Mouse (Mus musculus) fat pad, adult 2 months (tissue): ENCODE data around the gene Bpifa5.

Source experiments
- DNase-seq: peaks from one replicate; pipeline ENCODE4 v3.0.0-alpha.2; 2011; ENCODE audit warnings: low read depth, low spot score; ENCODE audit errors: extremely low read depth

The Bpifa5 gene

DNA sequence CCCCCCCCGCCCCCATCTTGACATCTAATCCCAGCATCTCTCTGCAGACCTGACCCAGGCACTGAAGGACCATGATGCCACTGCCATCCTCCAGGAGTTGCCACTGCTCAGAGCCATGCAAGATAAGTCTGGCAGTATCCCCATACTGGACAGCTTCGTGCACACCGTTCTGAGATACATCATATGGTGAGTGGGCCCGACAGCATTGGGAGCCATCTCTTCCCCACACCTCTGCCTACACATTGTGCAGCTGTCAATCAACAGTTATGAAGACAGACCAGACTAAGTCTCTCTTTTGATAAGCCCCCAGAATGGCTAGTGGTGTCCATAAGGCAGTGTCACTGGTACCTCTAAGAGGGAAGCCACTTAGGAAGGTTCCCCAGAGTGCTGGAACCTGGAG, 42.2 kb downstream of the Bpifa5 start:
- no peak for DNase-seq

DNA sequence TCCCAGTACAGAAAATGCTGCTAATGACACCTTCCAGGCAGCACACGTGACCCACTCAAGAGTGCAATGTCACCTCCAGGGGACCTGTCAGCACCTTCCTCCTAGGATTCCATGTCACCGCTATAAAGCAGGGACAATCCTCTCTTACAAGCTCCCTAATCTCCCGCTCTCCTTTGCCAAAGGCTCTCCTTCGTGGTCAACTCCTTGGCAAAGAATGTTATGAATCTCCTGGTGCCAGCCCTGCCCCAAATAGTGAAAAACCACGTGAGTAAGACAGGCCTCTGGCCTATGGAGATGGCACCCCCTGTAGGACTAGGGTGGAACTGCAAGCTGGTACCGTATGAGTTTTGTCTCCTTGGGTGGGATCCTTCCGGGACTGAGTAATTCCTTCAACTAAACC, 44.5 kb downstream of the Bpifa5 start:
- no peak for DNase-seq

DNA sequence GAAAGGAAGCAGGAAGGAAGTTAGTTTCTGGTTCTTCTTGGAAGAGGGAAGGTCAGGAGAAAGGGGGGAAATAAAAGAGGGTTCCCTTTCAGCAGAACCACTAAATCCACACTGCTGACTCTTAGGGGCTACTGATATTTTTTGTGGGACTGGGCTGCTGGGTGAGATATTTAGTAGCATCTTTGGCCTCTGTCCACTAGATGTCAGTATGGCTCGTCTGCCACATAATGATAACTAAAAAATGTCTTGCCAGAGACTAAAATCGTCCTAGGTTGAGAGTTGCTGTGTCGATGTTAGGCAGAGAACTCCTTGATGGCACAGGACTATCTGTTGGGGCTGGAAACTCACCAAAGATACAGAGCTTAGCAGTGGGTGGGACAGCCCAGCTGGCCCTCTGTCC, 46.7 kb downstream of the Bpifa5 start:
- no peak for DNase-seq

DNA sequence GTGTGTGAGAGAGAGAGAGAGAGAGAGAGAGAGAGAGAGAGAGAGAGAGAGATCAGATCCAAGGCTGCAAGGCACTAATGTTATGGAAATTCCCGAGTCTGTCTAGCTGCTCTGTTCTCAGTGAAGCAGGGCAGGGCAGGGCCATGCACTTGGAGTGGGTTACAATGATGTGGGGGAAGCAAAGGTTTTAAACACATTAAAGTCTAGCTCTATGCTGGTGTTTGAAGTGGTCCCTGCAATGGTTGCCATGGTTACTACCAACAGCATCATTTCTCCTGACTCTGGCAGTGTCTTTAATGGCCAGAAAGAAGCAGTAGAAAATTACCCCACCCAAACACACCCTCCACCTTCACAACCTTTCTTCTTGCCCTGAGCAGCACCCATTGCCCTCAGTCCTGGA, 48.7 kb downstream of the Bpifa5 start:
- DNase-seq: no peak

DNA sequence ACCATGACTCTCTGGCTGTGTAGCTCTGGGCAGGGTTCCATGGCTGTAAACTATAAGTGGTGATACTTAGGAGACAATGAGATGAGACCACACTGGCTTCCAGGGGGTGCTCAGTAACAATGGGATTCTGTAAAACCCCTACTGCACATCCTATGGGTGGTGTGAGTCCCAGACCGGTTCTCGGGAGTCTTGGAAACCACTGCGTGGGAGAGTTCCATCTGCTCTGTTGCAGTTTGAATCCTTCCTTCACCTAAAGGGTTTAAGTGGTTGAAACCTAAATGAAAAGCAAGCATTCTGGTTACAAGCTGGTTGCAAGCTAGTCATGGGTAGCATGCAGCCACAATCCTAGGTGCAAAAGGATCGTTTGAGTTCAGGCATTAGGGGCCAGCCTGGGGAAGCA, 49.5 kb downstream of the Bpifa5 start:
- DNase-seq: no peak

DNA sequence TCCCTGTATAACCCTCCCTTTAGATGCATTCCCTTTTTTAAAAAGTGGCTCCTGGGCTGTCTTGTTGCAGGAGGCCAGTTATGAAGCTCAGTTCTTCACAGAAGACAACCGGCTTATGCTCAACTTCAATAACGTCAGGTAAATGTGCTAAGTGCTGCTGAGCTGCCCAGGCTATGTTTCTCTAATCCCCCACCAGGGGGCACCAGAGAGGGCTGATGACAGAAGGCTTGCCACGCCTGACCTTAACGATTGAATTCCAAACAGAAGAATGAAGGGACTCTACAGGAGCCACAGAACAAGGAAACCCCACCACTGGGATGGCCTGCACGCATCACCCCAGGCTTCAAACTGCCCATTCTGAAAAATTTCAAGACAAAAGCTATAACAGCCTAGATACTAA, 52.8 kb downstream of the Bpifa5 start:
- DNase-seq: no peak
